Mouse (Mus musculus): Measurements from ENCODE around the gene Gm20721.

Gm20721 gene

DNA sequence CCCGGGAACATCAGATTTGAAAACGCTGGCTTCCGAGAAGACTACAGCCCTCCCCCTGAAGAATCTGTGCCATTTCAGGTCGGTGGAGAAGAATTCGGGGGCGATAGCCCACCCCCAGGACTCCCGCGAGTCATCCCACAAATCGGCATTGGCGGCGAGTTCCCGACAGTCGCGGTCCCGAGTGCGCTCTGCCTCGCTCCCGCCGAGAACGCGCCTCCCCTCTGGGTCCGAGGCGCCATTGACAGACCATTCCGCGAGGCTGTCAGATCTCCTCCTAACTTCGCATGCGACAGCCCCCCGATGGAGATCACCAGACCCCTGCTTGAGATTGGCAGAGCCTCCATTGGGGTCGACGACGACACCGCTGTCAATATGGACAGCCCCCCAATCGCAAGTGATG is 48.0 kb downstream of the Gm20721 start:
- DNase-seq (ENCODE audit: low spot score in 2 of 2): no peak

DNA sequence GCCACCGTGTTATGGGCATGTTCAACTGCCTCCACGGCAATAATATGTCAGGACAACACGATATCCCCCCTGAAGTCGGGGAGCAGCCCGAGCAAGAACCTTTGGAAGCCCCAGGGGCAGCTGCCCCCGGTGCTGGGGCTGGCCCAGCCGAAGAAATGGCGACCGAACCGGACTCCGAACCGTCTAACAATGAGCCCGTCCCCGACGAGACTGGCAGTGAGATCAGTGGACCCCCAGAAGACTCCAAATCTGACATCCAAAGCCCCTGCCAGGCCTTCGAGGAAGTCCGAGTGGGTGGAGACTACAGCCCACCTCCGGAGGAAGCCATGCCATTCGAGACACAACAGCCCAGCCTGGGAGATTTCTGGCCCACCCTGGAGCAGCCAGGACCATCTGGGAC is 48.7 kb downstream of the Gm20721 start:
- DNase-seq (ENCODE audit: low spot score in 2 of 2): no peak

DNA sequence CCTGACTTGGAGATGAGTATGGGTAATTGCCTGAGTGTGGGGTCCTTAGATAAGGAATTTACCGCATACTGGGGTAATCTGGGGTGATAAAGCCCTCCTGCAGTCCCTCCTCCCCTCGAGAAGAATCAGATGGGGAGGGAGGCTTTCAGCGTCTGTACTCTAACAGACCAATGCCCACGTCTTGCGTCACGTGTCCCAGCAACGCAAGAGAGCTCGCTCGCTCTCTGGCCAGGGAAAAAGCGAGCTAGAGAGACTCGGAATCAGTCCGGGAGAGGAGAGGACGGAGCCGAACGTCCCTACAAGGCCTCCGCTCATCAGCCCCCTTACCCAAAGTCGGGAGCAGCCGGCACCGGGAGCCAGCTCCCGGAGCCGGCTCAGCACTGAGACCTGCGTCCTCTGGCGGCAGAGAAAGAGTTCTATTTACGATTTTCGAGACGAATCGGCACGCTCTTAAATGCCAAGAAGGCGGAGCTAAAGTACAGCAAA is 49.4 kb downstream of the Gm20721 start:
- no peak for DNase-seq (ENCODE audit: low spot score in 2 of 2)

DNA sequence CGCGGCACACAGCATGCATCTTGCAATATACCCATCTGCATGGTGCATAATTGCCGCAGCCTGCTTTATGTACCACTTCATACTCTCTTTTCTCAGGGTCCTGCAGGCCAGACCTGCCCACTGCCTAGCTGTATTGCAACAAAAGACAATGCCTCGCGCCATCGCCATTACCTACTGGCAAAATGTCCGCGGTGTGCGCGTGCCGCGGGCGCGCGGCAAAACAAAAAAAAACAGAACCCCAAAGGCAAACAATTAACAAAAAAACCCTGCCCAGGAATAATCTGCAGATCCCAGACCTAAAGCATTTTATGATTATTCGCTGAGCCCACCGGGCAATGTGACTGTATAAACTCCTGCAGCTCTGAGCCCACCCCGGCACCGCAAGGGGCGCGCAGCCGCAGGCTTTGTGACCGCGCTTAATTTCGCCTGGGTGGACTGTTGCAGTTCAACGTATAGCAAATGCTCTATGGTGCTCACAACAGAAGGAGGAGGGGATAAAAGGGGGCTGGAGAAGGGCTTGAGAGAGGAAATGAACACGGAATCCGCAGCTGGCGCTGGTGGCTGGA is 50.5 kb downstream of the Gm20721 start:
- DNase-seq (ENCODE audit: low spot score in 2 of 2): no peak

DNA sequence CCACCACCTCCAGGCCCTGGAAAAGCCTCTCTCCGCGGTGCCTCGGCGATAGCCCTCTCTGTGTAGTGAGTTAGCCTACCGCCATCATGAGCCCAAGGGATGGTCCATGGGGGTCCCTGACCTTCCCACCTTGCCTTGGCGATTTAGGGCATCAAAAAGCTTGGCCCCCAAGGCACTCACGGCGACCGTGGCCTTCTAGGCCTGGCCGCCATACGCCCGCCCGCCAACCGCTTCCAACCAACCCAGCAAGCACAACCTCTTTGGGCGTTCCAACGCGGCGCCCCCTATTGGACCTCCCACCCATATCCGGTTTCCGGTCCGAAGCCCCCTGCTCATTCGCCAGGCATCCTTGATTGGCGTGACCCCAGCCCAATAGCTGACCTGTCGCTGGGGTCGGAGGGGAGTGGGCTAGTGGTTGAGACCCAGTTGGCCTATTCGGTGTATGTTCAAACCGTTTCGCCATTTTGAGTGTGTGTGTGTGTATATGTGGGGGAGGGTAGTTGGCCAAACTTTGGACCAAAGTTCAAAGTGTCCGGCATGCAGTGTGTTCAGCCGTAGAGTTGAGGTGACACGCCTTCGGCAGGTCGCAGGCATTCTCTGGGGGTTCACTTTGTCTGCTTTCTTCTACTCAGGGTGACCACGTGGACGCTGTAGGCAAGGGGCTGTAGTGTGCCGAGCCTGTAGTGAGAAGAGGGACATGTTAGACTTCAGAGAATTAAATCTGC is 51.2 kb downstream of the Gm20721 start:
- peak; percentile 81 to 91 for DNase-seq (ENCODE audit: low spot score in 2 of 2)

DNA sequence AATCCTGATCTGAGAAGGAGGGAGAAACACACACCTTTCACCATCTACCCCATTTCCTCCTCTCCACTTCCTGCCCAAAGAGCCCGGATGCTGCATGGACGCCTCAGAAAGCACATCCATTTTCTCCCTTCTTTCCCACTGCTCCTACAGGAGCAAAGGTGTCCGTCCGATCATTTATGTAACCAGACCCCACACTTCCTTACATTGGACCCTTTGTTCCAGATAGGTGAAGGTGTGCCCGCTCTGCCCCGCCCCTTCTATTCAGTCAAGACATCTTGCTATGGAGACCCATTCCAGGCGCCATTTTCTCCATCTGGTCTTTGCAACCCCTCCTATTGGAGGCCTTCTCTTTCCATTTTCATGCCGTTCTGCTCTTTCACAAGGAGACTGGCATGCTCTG is 52.1 kb downstream of the Gm20721 start:
- no peak for DNase-seq (ENCODE audit: low spot score in 2 of 2)

DNA sequence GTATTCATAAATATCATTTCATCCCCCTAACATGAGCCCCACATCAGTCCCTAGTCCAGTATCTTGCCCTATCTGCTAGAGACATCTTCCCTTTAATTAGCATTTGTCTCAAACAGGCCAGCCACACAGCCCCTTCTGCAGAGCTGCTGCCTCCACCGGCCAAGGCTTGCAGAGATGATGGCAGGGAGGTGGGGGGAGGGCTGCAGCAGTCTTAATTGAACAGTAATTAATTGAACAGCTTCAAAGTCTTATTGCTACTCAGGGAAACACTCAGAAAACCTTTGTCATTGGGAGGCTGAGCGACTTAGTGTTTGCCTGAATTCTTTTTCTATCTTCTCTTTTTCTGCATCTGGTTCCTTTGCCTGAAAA is 54.9 kb downstream of the Gm20721 start:
- DNase-seq (ENCODE audit: low spot score in 2 of 2): no peak

DNA sequence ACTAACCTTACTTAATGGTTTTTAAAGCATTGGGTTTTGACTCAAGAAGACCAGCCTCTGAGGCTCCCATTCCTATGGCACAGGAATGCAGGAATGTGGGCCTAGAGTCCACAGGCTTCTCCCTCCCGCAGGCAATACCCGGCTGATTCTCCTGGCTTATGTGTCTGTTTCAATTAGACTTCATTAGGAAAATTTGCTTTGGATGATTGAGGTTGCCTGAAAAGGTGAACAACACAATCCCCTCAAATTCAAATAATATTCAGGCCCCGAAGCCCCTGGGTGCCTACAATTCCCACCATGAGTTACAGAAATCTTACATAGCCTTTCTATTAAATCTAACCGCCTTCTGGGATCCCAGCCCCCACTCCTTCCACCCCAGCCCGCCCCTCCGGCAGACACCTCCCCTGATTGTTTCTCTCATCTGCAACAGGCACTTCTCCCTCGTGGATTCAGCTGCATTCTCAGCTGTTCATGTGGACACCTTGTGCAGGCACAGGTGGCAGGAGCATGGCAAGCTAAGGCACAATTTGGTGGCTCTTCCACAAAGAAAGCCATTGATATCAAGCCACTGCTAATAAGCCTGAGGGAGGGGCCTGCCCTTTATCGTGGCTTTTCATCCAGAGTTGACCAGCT is 55.4 kb downstream of the Gm20721 start:
- no peak for DNase-seq (ENCODE audit: low spot score in 2 of 2)

DNA sequence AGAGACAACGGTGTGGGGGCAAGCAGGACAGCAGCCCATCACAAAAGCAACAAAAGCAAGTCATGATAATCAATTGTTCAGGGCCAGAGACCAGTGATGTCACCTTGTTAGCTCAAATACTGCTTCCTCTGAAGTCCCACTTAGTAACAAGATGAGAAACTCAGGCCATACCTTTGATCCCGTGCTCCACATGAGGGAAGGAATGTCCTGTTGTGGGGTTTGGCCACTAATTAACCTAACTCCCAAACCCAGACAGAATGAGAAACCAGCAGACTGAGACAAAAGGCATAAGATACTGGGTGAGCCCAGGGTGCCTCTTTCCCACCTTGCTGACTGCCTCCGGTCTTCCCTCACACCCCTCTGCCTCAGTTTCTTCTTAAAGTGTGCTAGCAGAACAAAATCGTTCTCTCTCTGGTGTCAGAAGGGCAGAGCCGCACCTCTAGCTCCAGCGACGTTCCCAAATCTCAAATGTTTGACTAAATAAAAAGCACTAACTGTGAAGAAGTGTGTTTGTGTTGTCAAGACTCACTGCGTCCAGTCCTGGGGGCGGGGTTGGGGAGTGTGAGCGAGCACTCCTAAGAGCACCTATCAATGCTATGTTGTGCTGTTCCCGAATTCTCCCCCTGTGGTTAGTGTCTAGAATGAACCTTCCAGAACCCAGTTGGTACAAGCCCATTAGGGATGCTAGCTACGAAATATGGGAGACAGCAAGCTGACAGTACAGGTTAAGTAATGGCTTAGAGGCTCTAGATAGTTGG is 57.7 kb downstream of the Gm20721 start:
- no peak for DNase-seq (ENCODE audit: low spot score in 2 of 2)

DNA sequence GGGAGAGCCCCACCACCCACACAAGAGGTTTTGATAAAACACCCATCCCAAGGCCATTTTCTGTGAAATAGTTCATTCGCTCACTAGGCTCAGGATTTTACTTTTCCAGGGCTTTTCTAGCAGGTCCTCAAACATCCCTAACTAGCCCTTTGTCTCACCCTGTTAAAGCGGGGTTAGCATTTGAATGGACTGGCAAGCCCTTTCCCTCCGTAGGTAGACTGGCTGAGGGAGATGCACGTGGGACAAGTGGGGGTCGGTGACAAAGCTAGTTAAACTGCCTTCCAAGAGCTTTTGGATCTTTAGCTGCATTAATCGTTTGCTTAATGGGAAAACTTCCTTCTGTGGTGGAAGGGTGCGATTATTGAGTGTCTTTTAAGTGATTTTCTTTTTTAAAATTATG is 58.6 kb downstream of the Gm20721 start:
- DNase-seq (ENCODE audit: low spot score in 2 of 2): no peak

DNA sequence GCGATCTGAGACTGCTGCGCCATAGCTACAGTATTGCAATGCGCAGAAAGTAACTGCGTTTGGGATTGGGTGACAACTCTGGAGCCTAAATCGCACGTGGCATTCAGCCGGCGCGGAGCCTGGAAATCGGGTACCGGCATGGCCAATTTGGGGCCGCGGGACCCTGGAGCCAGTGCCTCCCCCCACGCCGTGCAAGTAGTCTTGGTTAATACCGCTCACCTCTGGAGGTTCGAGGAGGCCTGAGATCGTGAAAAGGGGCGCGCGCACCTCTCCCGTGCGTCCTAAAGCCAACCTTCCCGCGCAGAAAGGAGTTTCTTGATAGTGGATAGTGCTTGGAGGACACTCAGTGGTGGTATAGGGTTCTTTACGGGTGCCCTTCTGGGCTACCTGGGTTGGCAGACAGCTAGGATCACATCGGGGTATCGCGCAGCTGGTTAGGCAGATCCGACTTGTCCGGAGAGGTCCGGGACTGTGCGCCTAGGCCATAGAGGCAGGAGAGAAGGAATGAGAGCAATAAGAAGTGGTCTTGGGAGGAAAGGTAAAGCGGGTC is 60.5 kb downstream of the Gm20721 start:
- no peak for DNase-seq (ENCODE audit: low spot score in 2 of 2)

DNA sequence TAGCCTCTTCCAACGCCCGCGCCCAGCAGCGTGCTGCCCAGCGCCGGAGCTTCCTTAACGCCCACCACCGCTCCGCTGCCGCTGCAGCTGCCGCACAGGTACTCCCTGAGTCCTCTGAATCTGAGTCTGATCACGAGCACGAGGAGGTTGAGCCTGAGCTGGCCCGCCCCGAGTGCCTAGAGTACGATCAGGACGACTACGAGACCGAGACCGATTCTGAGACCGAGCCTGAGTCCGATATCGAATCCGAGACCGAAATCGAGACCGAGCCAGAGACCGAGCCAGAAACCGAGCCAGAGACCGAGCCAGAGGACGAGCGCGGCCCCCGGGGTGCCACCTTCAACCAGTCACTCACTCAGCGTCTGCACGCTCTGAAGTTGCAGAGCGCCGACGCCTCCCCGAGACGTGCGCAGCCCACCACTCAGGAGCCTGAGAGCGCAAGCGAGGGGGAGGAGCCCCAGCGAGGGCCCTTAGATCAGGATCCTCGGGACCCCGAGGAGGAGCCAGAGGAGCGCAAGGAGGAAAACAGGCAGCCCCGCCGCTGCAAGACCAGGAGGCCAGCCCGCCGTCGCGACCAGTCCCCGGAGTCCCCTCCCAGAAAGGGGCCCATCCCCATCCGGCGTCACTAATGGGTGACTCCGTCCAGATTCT is 61.6 kb downstream of the Gm20721 start:
- no peak for DNase-seq (ENCODE audit: low spot score in 2 of 2)

DNA sequence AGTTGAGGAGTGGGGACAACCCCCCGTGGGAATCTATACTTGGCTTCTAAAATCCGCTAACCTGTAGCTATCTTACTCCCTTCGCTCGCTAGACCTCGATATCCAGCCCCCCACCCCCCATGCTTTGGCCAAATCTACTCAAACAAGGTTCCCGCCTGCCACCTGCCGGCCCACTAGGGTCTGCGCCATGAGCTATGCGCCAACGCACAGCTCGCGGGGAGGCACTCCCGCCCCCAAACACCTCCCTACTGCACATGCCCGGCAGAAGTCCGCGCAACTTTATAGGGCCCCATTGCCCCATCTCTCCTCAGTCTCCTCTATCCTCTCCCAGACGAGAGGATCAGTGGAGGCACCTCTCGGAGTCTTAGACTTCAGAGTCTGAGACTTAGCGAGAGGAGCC is 62.5 kb downstream of the Gm20721 start, which contains the start of gene Gnas:
Gnas (plus strand) TSS at position 310 of the 400 bp plus-strand sequence.
- peak; percentile 47 to 74 for DNase-seq (ENCODE audit: low spot score in 2 of 2)

DNA sequence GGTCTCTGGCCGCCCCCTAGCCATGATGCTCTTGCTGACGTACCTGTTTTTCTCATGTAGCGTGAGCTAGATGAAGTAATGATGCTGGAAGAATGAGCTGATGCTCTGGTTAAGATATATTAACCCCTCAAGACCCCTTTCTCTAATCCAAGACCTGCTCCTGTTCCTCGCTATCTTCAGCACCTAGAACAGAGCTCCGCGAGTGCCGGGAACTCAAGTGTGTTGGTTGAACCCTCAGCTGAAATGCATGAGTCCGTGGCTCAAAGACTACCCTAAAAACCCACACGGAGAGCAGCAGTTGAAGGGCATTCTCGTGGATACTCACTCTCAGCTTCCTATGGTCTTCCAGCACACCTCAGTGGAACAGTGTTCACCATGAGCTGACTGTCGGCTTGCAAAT is 63.2 kb downstream of the Gm20721 start:
- DNase-seq (ENCODE audit: low spot score in 2 of 2): no peak

Measured in urinary bladder, postnatal 4 days (tissue).